Mouse (Mus musculus): Measurements from ENCODE around the gene Art5. TPM values are rescaled to one million over a fixed set of nuclear protein-coding genes. Genes with fewer than 3 reads are reported as not detected.

Gene Art5
- 2.6 and 3.2 TPM in 2 replicates for total RNA-seq (2012; rRNA removed)

GRCm38 (mm10) chr7:102109171-102109570, at the start of gene Art5:
Art5 (minus strand) TSS chr7:102109489.
- in situ Hi-C loops (cut with MboI; ENCODE audit: low sequenced_read_pairs in 2 of 2, unreplicated experiment in 2 of 2), result no loop called here
- Histone ChIP-seq H3K36me3 (ENCODE audit: control insufficient read depth, insufficient read depth, low read length, poor library complexity, severe bottlenecking) (no peaks in the 10 kb centered on the region), H3K9me3 (ENCODE audit: control insufficient read depth, insufficient read depth, low read depth, low read length) (no peaks in the 10 kb centered on the region), H3K9ac (ENCODE audit: insufficient read depth, low read depth, low read length, poor library complexity, severe bottlenecking) (no peak within 1 kb of the TSS), H3K4me3 (ENCODE audit: insufficient read depth in 1 of 2, low read depth in 1 of 2, low read length in 2 of 2, poor library complexity in 1 of 2, severe bottlenecking in 1 of 2) (no peak within 1 kb of the TSS), H3K27ac (ENCODE audit: insufficient read depth, low read depth, low read length, poor library complexity, severe bottlenecking) (no peak within 1 kb of the TSS), H3K4me1 (ENCODE audit: control insufficient read depth in 2 of 2, insufficient read depth in 2 of 2, low read length in 2 of 2, poor library complexity in 1 of 2) (peaks cover 0 to 9% of the 10 kb centered on the region in 2 experiments; a peak in 1 of 4 replicates)
- no peak for DNase-seq (ENCODE audit: low read depth, low spot score)
- TF ChIP-seq MAFK (IDR thresholded peaks at IDR 0.05; ENCODE audit: insufficient read depth, low read depth, low read length), result no peak
- no peak for TF ChIP-seq HCFC1 (IDR thresholded peaks at IDR 0.05; ENCODE audit: borderline replicate concordance, insufficient read depth, low read length)
- no peak for TF ChIP-seq ZC3H11A (IDR thresholded peaks at IDR 0.05; ENCODE audit: borderline replicate concordance, low read depth, low read length)
- no peak for TF ChIP-seq CHD2 (IDR thresholded peaks at IDR 0.05; ENCODE audit: low read depth, low read length)
- TF ChIP-seq ZNF384 (IDR thresholded peaks at IDR 0.05; ENCODE audit: low read depth, low read length), result no peak

- Histone ChIP-seq H3K9me3 (ENCODE audit: control insufficient read depth, insufficient read depth, low read depth, low read length) (no peaks in the 10 kb centered on the region), H3K36me3 (ENCODE audit: control insufficient read depth, insufficient read depth, low read length, poor library complexity, severe bottlenecking) (peaks cover 9% of the 10 kb centered on the region), H3K9ac (ENCODE audit: insufficient read depth, low read depth, low read length, poor library complexity, severe bottlenecking) (no peak overlapping the region), H3K4me3 (ENCODE audit: insufficient read depth in 1 of 2, low read depth in 1 of 2, low read length in 2 of 2, poor library complexity in 1 of 2, severe bottlenecking in 1 of 2) (no peak overlapping the region), H3K27ac (ENCODE audit: insufficient read depth, low read depth, low read length, poor library complexity, severe bottlenecking) (no peak overlapping the region), H3K4me1 (ENCODE audit: control insufficient read depth in 2 of 2, insufficient read depth in 2 of 2, low read length in 2 of 2, poor library complexity in 1 of 2) (no peaks in the 10 kb centered on the region)
- TF ChIP-seq HCFC1 (IDR thresholded peaks at IDR 0.05; ENCODE audit: borderline replicate concordance, insufficient read depth, low read length), result no peak
- TF ChIP-seq CHD2 (IDR thresholded peaks at IDR 0.05; ENCODE audit: low read depth, low read length), result no peak
- TF ChIP-seq ZNF384 (IDR thresholded peaks at IDR 0.05; ENCODE audit: low read depth, low read length), result no peak
- TF ChIP-seq MAFK (IDR thresholded peaks at IDR 0.05; ENCODE audit: insufficient read depth, low read depth, low read length), result no peak
- TF ChIP-seq ZC3H11A (IDR thresholded peaks at IDR 0.05; ENCODE audit: borderline replicate concordance, low read depth, low read length), result no peak
- in situ Hi-C loops (cut with MboI; ENCODE audit: low sequenced_read_pairs in 2 of 2, unreplicated experiment in 2 of 2), result no loop called here
- no peak for DNase-seq (ENCODE audit: low read depth, low spot score)
Observed at GRCm38 (mm10) chr7:102153691-102154090, 44.4 kb upstream of the Art5 start.

DNA sequence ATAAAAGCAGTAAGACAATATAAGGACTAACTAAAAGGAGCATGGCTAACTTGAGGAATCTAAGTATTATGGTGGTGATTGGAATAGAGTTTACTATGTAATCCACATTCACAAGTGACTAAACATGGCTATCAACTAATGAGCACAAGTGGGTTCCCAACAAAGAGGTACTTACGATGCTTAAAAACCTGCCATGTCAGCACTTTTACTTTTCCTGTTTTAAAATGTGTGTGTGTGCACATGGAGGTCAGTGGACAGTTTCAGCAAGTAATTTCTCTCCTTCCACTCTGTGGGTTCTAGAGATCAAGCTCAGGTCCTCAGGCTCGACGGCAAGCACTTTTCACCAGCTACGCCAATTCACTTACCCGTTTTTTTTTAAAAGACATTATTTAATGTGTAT, 28.6 kb upstream of the Art5 start:
- no peak overlapping the region for H3K4me3 ChIP-seq (ENCODE audit: insufficient read depth in 1 of 2, low read depth in 1 of 2, low read length in 2 of 2, poor library complexity in 1 of 2, severe bottlenecking in 1 of 2)
- no peak overlapping the region for H3K9ac ChIP-seq (ENCODE audit: insufficient read depth, low read depth, low read length, poor library complexity, severe bottlenecking)
- DNase-seq (ENCODE audit: low read depth, low spot score), result no peak
- in situ Hi-C loops (cut with MboI; ENCODE audit: low sequenced_read_pairs in 2 of 2, unreplicated experiment in 2 of 2), result loop anchor here (5.0 to 25.0 kb wide), 2 partner anchors 39 to 324 kb away; no protein-coding TSS in a partner anchor
- TF ChIP-seq ZC3H11A (IDR thresholded peaks at IDR 0.05; ENCODE audit: borderline replicate concordance, low read depth, low read length), result no peak
- no peak for TF ChIP-seq ZNF384 (IDR thresholded peaks at IDR 0.05; ENCODE audit: low read depth, low read length)
- TF ChIP-seq MAFK (IDR thresholded peaks at IDR 0.05; ENCODE audit: insufficient read depth, low read depth, low read length), result peak; percentile 99
- no peak for TF ChIP-seq CHD2 (IDR thresholded peaks at IDR 0.05; ENCODE audit: low read depth, low read length)
- peaks cover 23% of the 10 kb centered on the region for H3K36me3 ChIP-seq (ENCODE audit: control insufficient read depth, insufficient read depth, low read length, poor library complexity, severe bottlenecking)
- H3K4me1 ChIP-seq (ENCODE audit: control insufficient read depth in 2 of 2, insufficient read depth in 2 of 2, low read length in 2 of 2, poor library complexity in 1 of 2), result no peaks in the 10 kb centered on the region
- no peak overlapping the region for H3K27ac ChIP-seq (ENCODE audit: insufficient read depth, low read depth, low read length, poor library complexity, severe bottlenecking)
- H3K9me3 ChIP-seq (ENCODE audit: control insufficient read depth, insufficient read depth, low read depth, low read length), result no peaks in the 10 kb centered on the region

DNA sequence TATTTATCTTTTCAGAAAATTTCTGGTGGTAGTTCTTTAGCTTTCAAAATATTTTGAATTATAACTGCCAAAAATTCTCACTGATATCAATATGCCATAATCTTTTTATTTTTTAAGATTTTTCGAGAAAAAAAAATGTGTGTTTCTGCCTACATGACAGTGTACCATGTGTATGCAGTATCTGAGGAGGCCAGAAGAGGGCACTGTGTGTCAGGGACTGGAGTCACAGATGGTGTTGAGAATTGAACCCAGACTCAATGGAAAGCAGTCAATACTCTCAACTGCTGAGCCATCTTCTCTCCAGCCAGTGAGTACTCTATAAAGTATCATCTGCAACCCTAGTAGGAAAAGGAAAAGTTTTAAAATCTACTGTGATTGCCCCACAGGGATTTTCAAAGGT, 28.2 kb upstream of the Art5 start:
- TF ChIP-seq ZNF384 (IDR thresholded peaks at IDR 0.05; ENCODE audit: low read depth, low read length) (peak; percentile 42; the same call in 1 of the 2 replicates), ZC3H11A (IDR thresholded peaks at IDR 0.05; ENCODE audit: borderline replicate concordance, low read depth, low read length) (no peak), MAFK (IDR thresholded peaks at IDR 0.05; ENCODE audit: insufficient read depth, low read depth, low read length) (no peak)
- peaks cover 22% of the 10 kb centered on the region for H3K36me3 ChIP-seq (ENCODE audit: control insufficient read depth, insufficient read depth, low read length, poor library complexity, severe bottlenecking)
- no peak overlapping the region for H3K4me3 ChIP-seq (ENCODE audit: insufficient read depth in 1 of 2, low read depth in 1 of 2, low read length in 2 of 2, poor library complexity in 1 of 2, severe bottlenecking in 1 of 2)
- no peaks in the 10 kb centered on the region for H3K9me3 ChIP-seq (ENCODE audit: control insufficient read depth, insufficient read depth, low read depth, low read length)
- peaks cover 0 to 2% of the 10 kb centered on the region in 2 experiments; a peak in 1 of 4 replicates for H3K4me1 ChIP-seq (ENCODE audit: control insufficient read depth in 2 of 2, insufficient read depth in 2 of 2, low read length in 2 of 2, poor library complexity in 1 of 2)
- in situ Hi-C loops (cut with MboI; ENCODE audit: low sequenced_read_pairs in 2 of 2, unreplicated experiment in 2 of 2), result loop anchor here (5.0 to 25.0 kb wide), 2 partner anchors 40 to 325 kb away; no protein-coding TSS in a partner anchor
- H3K27ac ChIP-seq (ENCODE audit: insufficient read depth, low read depth, low read length, poor library complexity, severe bottlenecking), result no peak overlapping the region
- no peak overlapping the region for H3K9ac ChIP-seq (ENCODE audit: insufficient read depth, low read depth, low read length, poor library complexity, severe bottlenecking)
- DNase-seq (ENCODE audit: low read depth, low spot score), result peak; percentile 50

- peaks cover 35% of the 10 kb centered on the region for H3K36me3 ChIP-seq (ENCODE audit: control insufficient read depth, insufficient read depth, low read length, poor library complexity, severe bottlenecking)
- H3K4me1 ChIP-seq (ENCODE audit: control insufficient read depth in 2 of 2, insufficient read depth in 2 of 2, low read length in 2 of 2, poor library complexity in 1 of 2), result peaks cover 0 to 2% of the 10 kb centered on the region in 2 experiments; a peak in 1 of 4 replicates
- DNase-seq (ENCODE audit: low read depth, low spot score), result no peak
- H3K9me3 ChIP-seq (ENCODE audit: control insufficient read depth, insufficient read depth, low read depth, low read length), result no peaks in the 10 kb centered on the region
- no peak overlapping the region for H3K4me3 ChIP-seq (ENCODE audit: insufficient read depth in 1 of 2, low read depth in 1 of 2, low read length in 2 of 2, poor library complexity in 1 of 2, severe bottlenecking in 1 of 2)
- no peak overlapping the region for H3K9ac ChIP-seq (ENCODE audit: insufficient read depth, low read depth, low read length, poor library complexity, severe bottlenecking)
- in situ Hi-C loops (cut with MboI; ENCODE audit: low sequenced_read_pairs in 2 of 2, unreplicated experiment in 2 of 2), result loop anchor here in 1 of 2 experiments (25.0 kb wide), 1 partner anchor 330 kb away; no protein-coding TSS in a partner anchor
- no peak overlapping the region; the same call in 1 of the 2 replicates for H3K27ac ChIP-seq (ENCODE audit: insufficient read depth, low read depth, low read length, poor library complexity, severe bottlenecking)
- no peak for TF ChIP-seq MAFK (IDR thresholded peaks at IDR 0.05; ENCODE audit: insufficient read depth, low read depth, low read length)
- TF ChIP-seq CHD2 (IDR thresholded peaks at IDR 0.05; ENCODE audit: low read depth, low read length), result no peak
- TF ChIP-seq HCFC1 (IDR thresholded peaks at IDR 0.05; ENCODE audit: borderline replicate concordance, insufficient read depth, low read length), result no peak
Observed at GRCm38 (mm10) chr7:102132395-102132794, 23.1 kb upstream of the Art5 start.

Measured in ES-E14 (cell line).